22 mouse cellular contexts compared by ENCODE assay signal in genomic region chr13:53979226-53979625, GRCm38 (mm10).
A peak's percentile ranks its signal among the peaks of the same experiment; 100 is the strongest.
DNase-seq lines count a peak whose midpoint lies in the region; ATAC-seq and TF ChIP-seq lines count a peak whose summit lies in the region.
"Had no signal": no experiment of that assay in that cellular context is flagged by ENCODE, and none has a peak within 500 bp of the region (broad histone marks: within the 10 kb centered on the region; RNA-seq: fewer than 3 reads in every experiment).

No protein-coding gene starts in this region.

- H3K27me3 ChIP-seq in forebrain, postnatal 0 days (ENCODE audit: insufficient read depth, low read length) = no peaks in the 10 kb centered on the region
- no peaks in the 10 kb centered on the region for H3K27me3 ChIP-seq in forebrain, embryonic 13.5 days
- H3K27me3 ChIP-seq in midbrain, embryonic 14.5 days (ENCODE audit: control insufficient read depth, insufficient read depth, low read length) = no peaks in the 10 kb centered on the region
- no peaks in the 10 kb centered on the region for H3K27me3 ChIP-seq in midbrain, embryonic 11.5 days (ENCODE audit: control insufficient read depth, insufficient read depth, low read length)
- H3K27me3 ChIP-seq: embryonic facial prominence, embryonic 12.5 days; embryonic facial prominence, embryonic 15.5 days; hindbrain, embryonic 13.5 days; intestine, embryonic 15.5 days had no signal

- no peaks in the 10 kb centered on the region for H3K4me1 ChIP-seq in forebrain, postnatal 0 days (ENCODE audit: insufficient read depth)
- no peaks in the 10 kb centered on the region for H3K4me1 ChIP-seq in forebrain, embryonic 13.5 days
- H3K4me1 ChIP-seq in midbrain, embryonic 14.5 days (ENCODE audit: control insufficient read depth, insufficient read depth, low read length) = no peaks in the 10 kb centered on the region
- no peaks in the 10 kb centered on the region for H3K4me1 ChIP-seq in midbrain, embryonic 11.5 days (ENCODE audit: control insufficient read depth, insufficient read depth, low read length)
- H3K4me1 ChIP-seq: embryonic facial prominence, embryonic 12.5 days; embryonic facial prominence, embryonic 15.5 days; hindbrain, embryonic 13.5 days; intestine, embryonic 15.5 days had no signal

- no peaks in the 10 kb centered on the region for H3K36me3 ChIP-seq in forebrain, postnatal 0 days (ENCODE audit: insufficient read depth)
- no peaks in the 10 kb centered on the region for H3K36me3 ChIP-seq in forebrain, embryonic 13.5 days (ENCODE audit: poor library complexity, severe bottlenecking)
- no peaks in the 10 kb centered on the region for H3K36me3 ChIP-seq in midbrain, embryonic 14.5 days (ENCODE audit: control insufficient read depth, insufficient read depth, low read length)
- H3K36me3 ChIP-seq in midbrain, embryonic 11.5 days (ENCODE audit: control insufficient read depth, insufficient read depth, low read length) = no peaks in the 10 kb centered on the region
- H3K36me3 ChIP-seq: embryonic facial prominence, embryonic 12.5 days; embryonic facial prominence, embryonic 15.5 days; hindbrain, embryonic 13.5 days; intestine, embryonic 15.5 days had no signal

- H3K4me2 ChIP-seq in forebrain, postnatal 0 days (ENCODE audit: low read depth) = no peak overlapping the region
- no peak overlapping the region for H3K4me2 ChIP-seq in forebrain, embryonic 13.5 days
- no peak overlapping the region for H3K4me2 ChIP-seq in midbrain, embryonic 14.5 days (ENCODE audit: low read length)
- no peak overlapping the region for H3K4me2 ChIP-seq in midbrain, embryonic 11.5 days
- H3K4me2 ChIP-seq: embryonic facial prominence, embryonic 12.5 days; embryonic facial prominence, embryonic 15.5 days; heart, embryonic 11.5 days; hindbrain, embryonic 13.5 days; intestine, embryonic 15.5 days had no signal

- H3K9me3 ChIP-seq in forebrain, postnatal 0 days (ENCODE audit: low read length) = no peaks in the 10 kb centered on the region
- no peaks in the 10 kb centered on the region for H3K9me3 ChIP-seq in forebrain, embryonic 13.5 days (replicated peaks)
- H3K9me3 ChIP-seq in midbrain, embryonic 14.5 days (ENCODE audit: control insufficient read depth, low read length) = no peaks in the 10 kb centered on the region
- no peaks in the 10 kb centered on the region for H3K9me3 ChIP-seq in midbrain, embryonic 11.5 days (ENCODE audit: control insufficient read depth, low read length)
- H3K9me3 ChIP-seq: embryonic facial prominence, embryonic 12.5 days; embryonic facial prominence, embryonic 15.5 days; hindbrain, embryonic 13.5 days; intestine, embryonic 15.5 days had no signal

- peak; percentile 56 for DNase-seq in forebrain, postnatal 0 days
- DNase-seq in midbrain, embryonic 14.5 days = peak; percentile 12
- no peak for DNase-seq in midbrain, embryonic 11.5 days (ENCODE audit: low spot score, missing footprints)
- DNase-seq in brain, embryonic 14.5 days (ENCODE audit: low read depth) = peak; percentile 64
- DNase-seq in cerebellum, postnatal 36 days = no peak
- DNase-seq: adrenal gland, adult 8-10 months; adrenal gland, postnatal 25 days; cerebellum, adult 18-20 months; cerebellum, adult 9-10 months; cerebellum, postnatal 14 days; gastrocnemius, adult 2 months; gastrocnemius, postnatal 14 days; heart, adult 11 months had no signal

- ATAC-seq in forebrain, postnatal 0 days = peak; percentile 48
- no peak for ATAC-seq in forebrain, embryonic 13.5 days
- no peak for ATAC-seq in midbrain, embryonic 14.5 days (ENCODE audit: low FRiP score, low TSS enrichment)
- ATAC-seq in midbrain, embryonic 11.5 days (ENCODE audit: low FRiP score) = no peak
- ATAC-seq: activated CD4-positive, CD25-positive, alpha-beta regulatory T cell, adult 4 months; forebrain, embryonic 16.5 days; hindbrain, embryonic 16.5 days; intestine, embryonic 15.5 days had no signal

- TF ChIP-seq POLR2A in brain, embryonic 14.5 days (IDR thresholded peaks at IDR 0.05; ENCODE audit: borderline replicate concordance, extremely low read depth, insufficient read depth, insufficient read length, poor library complexity, severe bottlenecking) = no peak

- no peak overlapping the region for H3K4me3 ChIP-seq in forebrain, postnatal 0 days (ENCODE audit: low read depth, low read length)
- H3K4me3 ChIP-seq in forebrain, embryonic 13.5 days = no peak overlapping the region
- no peak overlapping the region for H3K4me3 ChIP-seq in midbrain, embryonic 14.5 days (replicated peaks; ENCODE audit: low read depth, low read length)
- H3K4me3 ChIP-seq in midbrain, embryonic 11.5 days (ENCODE audit: low read depth, low read length) = no peak overlapping the region
- H3K4me3 ChIP-seq: embryonic facial prominence, embryonic 12.5 days; embryonic facial prominence, embryonic 15.5 days; gastrocnemius, adult 2 months; hindbrain, embryonic 13.5 days; intestine, embryonic 15.5 days had no signal

- WGBS in forebrain, postnatal 0 days = 34% methylated on average over 2 of the region's 2 CpGs
- WGBS in forebrain, embryonic 13.5 days = 75% methylated on average over 2 of the region's 2 CpGs
- WGBS in midbrain, embryonic 14.5 days = 64% methylated on average over 2 of the region's 2 CpGs
- 65% methylated on average over 2 of the region's 2 CpGs for WGBS in midbrain, embryonic 11.5 days

- TF ChIP-seq CTCF in forebrain, postnatal 0 days (IDR thresholded peaks at IDR 0.05; ENCODE audit: low read depth) = no peak
- no peak for TF ChIP-seq CTCF in brain, embryonic 14.5 days (IDR thresholded peaks at IDR 0.05; ENCODE audit: borderline replicate concordance, extremely low read depth, insufficient read depth, insufficient read length)

- no peak overlapping the region for H3K9ac ChIP-seq in forebrain, postnatal 0 days
- no peak overlapping the region for H3K9ac ChIP-seq in forebrain, embryonic 13.5 days
- H3K9ac ChIP-seq in midbrain, embryonic 14.5 days (replicated peaks; ENCODE audit: low read length) = no peak overlapping the region
- no peak overlapping the region for H3K9ac ChIP-seq in midbrain, embryonic 11.5 days (ENCODE audit: low read length)
- H3K9ac ChIP-seq: embryonic facial prominence, embryonic 12.5 days; embryonic facial prominence, embryonic 15.5 days; hindbrain, embryonic 13.5 days; intestine, embryonic 15.5 days had no signal

- peak overlapping the region; percentile 15; the same call in 1 of the 2 replicates for H3K27ac ChIP-seq in forebrain, postnatal 0 days (ENCODE audit: low read depth, low read length)
- no peak overlapping the region for H3K27ac ChIP-seq in forebrain, embryonic 13.5 days
- no peak overlapping the region for H3K27ac ChIP-seq in midbrain, embryonic 14.5 days (replicated peaks; ENCODE audit: low read depth, low read length)
- H3K27ac ChIP-seq in midbrain, embryonic 11.5 days (ENCODE audit: low read depth, low read length) = no peak overlapping the region
- H3K27ac ChIP-seq: embryonic facial prominence, embryonic 12.5 days; embryonic facial prominence, embryonic 15.5 days; gastrocnemius, adult 2 months; hindbrain, embryonic 13.5 days; intestine, embryonic 15.5 days had no signal

Comparison
In these comparisons a context has a peak if more than half of its experiments do, and no peak if none do; other contexts are left out.
1. DNase-seq: peak in forebrain, postnatal 0 days (single experiment), midbrain, embryonic 14.5 days (single experiment) and brain, embryonic 14.5 days (single experiment); none in midbrain, embryonic 11.5 days (single experiment) and cerebellum, postnatal 36 days (0 of 2).